Mouse (Mus musculus): ENCODE measurements around the gene Gm17509. TPM values are rescaled to one million over a fixed set of nuclear protein-coding genes. Genes with fewer than 3 reads are reported as not detected.
A peak's percentile ranks its signal among the peaks of the same experiment; 100 is the strongest.

Gm17509 gene
- 0.14 TPM in 1 of 2 replicates, not detected in the other for polyA plus RNA-seq (2012; rRNA removed)

GRCm38 (mm10) chr13:117220501-117221321, at the start of gene Gm17509:
Gm17509 (minus strand) TSS chr13:117221075.
- TF ChIP-seq CTCF (IDR thresholded peaks at IDR 0.05; ENCODE audit: extremely low read depth, insufficient read length, insufficient replicate concordance, low read depth, low read length) (no peak), POLR2A (IDR thresholded peaks at IDR 0.05; ENCODE audit: low read depth, low read length) (no peak)
- Histone ChIP-seq H3K36me3 (ENCODE audit: control insufficient read depth, insufficient read depth, low read length) (no peaks in the 10 kb centered on the region), H3K27ac (ENCODE audit: insufficient read depth, low read depth, low read length) (no peak within 1 kb of the TSS), H3K27me3 (ENCODE audit: control insufficient read depth, insufficient read depth, low read length) (peaks cover 16% of the 10 kb centered on the region), H3K4me1 (ENCODE audit: control insufficient read depth, insufficient read depth, insufficient read length, low read length) (peaks cover 2% of the 10 kb centered on the region; the same call in 1 of the 2 replicates), H3K4me3 (ENCODE audit: low read depth, low read length) (peak within 1 kb of the TSS; percentile 65)
- WGBS, result 2% methylated on average over 67 of the region's 67 CpGs

GRCm38 (mm10) chr13:117267963-117268362, 47.1 kb upstream of the Gm17509 start:
- Histone ChIP-seq H3K27ac (ENCODE audit: insufficient read depth, low read depth, low read length) (no peak overlapping the region), H3K4me1 (ENCODE audit: control insufficient read depth, insufficient read depth, insufficient read length, low read length) (no peaks in the 10 kb centered on the region), H3K27me3 (ENCODE audit: control insufficient read depth, insufficient read depth, low read length) (no peaks in the 10 kb centered on the region), H3K36me3 (ENCODE audit: control insufficient read depth, insufficient read depth, low read length) (no peaks in the 10 kb centered on the region), H3K4me3 (ENCODE audit: low read depth, low read length) (no peak overlapping the region)
- TF ChIP-seq POLR2A (IDR thresholded peaks at IDR 0.05; ENCODE audit: low read depth, low read length) (no peak), CTCF (IDR thresholded peaks at IDR 0.05; ENCODE audit: extremely low read depth, insufficient read length, insufficient replicate concordance, low read depth, low read length) (no peak)
- 90% methylated on average over 14 of the region's 14 CpGs for WGBS

- H3K4me3 ChIP-seq (ENCODE audit: low read depth, low read length), result no peak overlapping the region
- H3K4me1 ChIP-seq (ENCODE audit: control insufficient read depth, insufficient read depth, insufficient read length, low read length), result no peaks in the 10 kb centered on the region
- H3K27me3 ChIP-seq (ENCODE audit: control insufficient read depth, insufficient read depth, low read length), result no peaks in the 10 kb centered on the region
- H3K36me3 ChIP-seq (ENCODE audit: control insufficient read depth, insufficient read depth, low read length), result no peaks in the 10 kb centered on the region
- 60% methylated on average over 2 of the region's 2 CpGs for WGBS
- no peak overlapping the region for H3K27ac ChIP-seq (ENCODE audit: insufficient read depth, low read depth, low read length)
- TF ChIP-seq CTCF (IDR thresholded peaks at IDR 0.05; ENCODE audit: extremely low read depth, insufficient read length, insufficient replicate concordance, low read depth, low read length) (no peak), POLR2A (IDR thresholded peaks at IDR 0.05; ENCODE audit: low read depth, low read length) (no peak)
These were observed 45.3 kb upstream of the Gm17509 start for GRCm38 (mm10) chr13:117266156-117266555.

- H3K27ac ChIP-seq (ENCODE audit: insufficient read depth, low read depth, low read length), result no peak overlapping the region
These were observed 39.8 kb upstream of the Gm17509 start for GRCm38 (mm10) chr13:117260704-117261103.

GRCm38 (mm10) chr13:117242621-117243020, 21.7 kb upstream of the Gm17509 start:
- whole genome bisulfite sequencing, result 74% methylated on average over 5 of the region's 5 CpGs
- H3K4me1 ChIP-seq (ENCODE audit: control insufficient read depth, insufficient read depth, insufficient read length, low read length), result no peaks in the 10 kb centered on the region
- H3K27ac ChIP-seq (ENCODE audit: insufficient read depth, low read depth, low read length), result no peak overlapping the region
- no peak for TF ChIP-seq POLR2A (IDR thresholded peaks at IDR 0.05; ENCODE audit: low read depth, low read length)
- TF ChIP-seq CTCF (IDR thresholded peaks at IDR 0.05; ENCODE audit: extremely low read depth, insufficient read length, insufficient replicate concordance, low read depth, low read length), result no peak
- no peaks in the 10 kb centered on the region for H3K36me3 ChIP-seq (ENCODE audit: control insufficient read depth, insufficient read depth, low read length)
- no peak overlapping the region for H3K4me3 ChIP-seq (ENCODE audit: low read depth, low read length)
- H3K27me3 ChIP-seq (ENCODE audit: control insufficient read depth, insufficient read depth, low read length), result no peaks in the 10 kb centered on the region

More at GRCm38 (mm10) chr13:117260704-117261103, 39.8 kb upstream of the Gm17509 start:
- Histone ChIP-seq H3K4me3 (ENCODE audit: low read depth, low read length) (no peak overlapping the region), H3K4me1 (ENCODE audit: control insufficient read depth, insufficient read depth, insufficient read length, low read length) (no peaks in the 10 kb centered on the region), H3K36me3 (ENCODE audit: control insufficient read depth, insufficient read depth, low read length) (no peaks in the 10 kb centered on the region), H3K27me3 (ENCODE audit: control insufficient read depth, insufficient read depth, low read length) (no peaks in the 10 kb centered on the region)
- 67% methylated on average over 4 of the region's 4 CpGs for WGBS
- no peak for TF ChIP-seq POLR2A (IDR thresholded peaks at IDR 0.05; ENCODE audit: low read depth, low read length)

GRCm38 (mm10) chr13:117242063-117242462, 21.2 kb upstream of the Gm17509 start:
- H3K27ac ChIP-seq (ENCODE audit: insufficient read depth, low read depth, low read length), result no peak overlapping the region
- 77% methylated on average over 3 of the region's 3 CpGs for WGBS
- TF ChIP-seq POLR2A (IDR thresholded peaks at IDR 0.05; ENCODE audit: low read depth, low read length), result no peak
- no peak for TF ChIP-seq CTCF (IDR thresholded peaks at IDR 0.05; ENCODE audit: extremely low read depth, insufficient read length, insufficient replicate concordance, low read depth, low read length)

GRCm38 (mm10) chr13:117237111-117237510, 16.2 kb upstream of the Gm17509 start:
- 80% methylated on average over 4 of the region's 4 CpGs for WGBS
- no peak overlapping the region for H3K27ac ChIP-seq (ENCODE audit: insufficient read depth, low read depth, low read length)
- H3K36me3 ChIP-seq (ENCODE audit: control insufficient read depth, insufficient read depth, low read length), result no peaks in the 10 kb centered on the region
- no peaks in the 10 kb centered on the region for H3K27me3 ChIP-seq (ENCODE audit: control insufficient read depth, insufficient read depth, low read length)
- no peaks in the 10 kb centered on the region for H3K4me1 ChIP-seq (ENCODE audit: control insufficient read depth, insufficient read depth, insufficient read length, low read length)
- no peak overlapping the region for H3K4me3 ChIP-seq (ENCODE audit: low read depth, low read length)
- no peak for TF ChIP-seq POLR2A (IDR thresholded peaks at IDR 0.05; ENCODE audit: low read depth, low read length)
- no peak for TF ChIP-seq CTCF (IDR thresholded peaks at IDR 0.05; ENCODE audit: extremely low read depth, insufficient read length, insufficient replicate concordance, low read depth, low read length)

More at GRCm38 (mm10) chr13:117242063-117242462, 21.2 kb upstream of the Gm17509 start:
- no peaks in the 10 kb centered on the region for H3K4me1 ChIP-seq (ENCODE audit: control insufficient read depth, insufficient read depth, insufficient read length, low read length)
- H3K4me3 ChIP-seq (ENCODE audit: low read depth, low read length), result no peak overlapping the region
- H3K36me3 ChIP-seq (ENCODE audit: control insufficient read depth, insufficient read depth, low read length), result no peaks in the 10 kb centered on the region
- H3K27me3 ChIP-seq (ENCODE audit: control insufficient read depth, insufficient read depth, low read length), result no peaks in the 10 kb centered on the region

All from small intestine, adult 2 months (tissue).